Mouse (Mus musculus): ENCODE results near the gene B4galt7.
"Not testable (repeated sequence)": the region's sequence is repeated elsewhere in the genome, so short reads cannot be mapped to it uniquely, and the experiment has no call there.

Gene B4galt7

GRCm38 (mm10) chr13:55599566-55600540, at the start of gene B4galt7:
Gene B4galt7, plus strand, starts transcription at chr13:55599896.
- in situ Hi-C loops (cut with MboI): no loop called here

- in situ Hi-C loops (cut with MboI): no loop called here
Measured at GRCm38 (mm10) chr13:55555921-55556320, 43.8 kb upstream of the B4galt7 start.

- in situ Hi-C loops (cut with MboI): no loop called here
Measured at GRCm38 (mm10) chr13:55557499-55557898, 42.2 kb upstream of the B4galt7 start.

- in situ Hi-C loops (cut with MboI): no loop called here
Measured at GRCm38 (mm10) chr13:55563266-55563879, 36.3 kb upstream of the B4galt7 start.

- in situ Hi-C loops (cut with MboI): no loop called here
Measured at GRCm38 (mm10) chr13:55567001-55567400, 32.7 kb upstream of the B4galt7 start.

GRCm38 (mm10) chr13:55567949-55568348, 31.7 kb upstream of the B4galt7 start:
- in situ Hi-C loops (cut with MboI): no loop called here

GRCm38 (mm10) chr13:55568524-55568923, 31.2 kb upstream of the B4galt7 start:
- in situ Hi-C loops (cut with MboI): not testable (repeated sequence)

GRCm38 (mm10) chr13:55569726-55570285, 29.9 kb upstream of the B4galt7 start:
- in situ Hi-C loops (cut with MboI): no loop called here

GRCm38 (mm10) chr13:55570286-55570973, 29.3 kb upstream of the B4galt7 start:
- in situ Hi-C loops (cut with MboI): no loop called here

GRCm38 (mm10) chr13:55571027-55571751, 28.5 kb upstream of the B4galt7 start, which contains the start of gene Fam193b:
Gene Fam193b, minus strand, starts transcription at chr13:55571120.
- in situ Hi-C loops (cut with MboI): no loop called here

GRCm38 (mm10) chr13:55571977-55572376, 27.7 kb upstream of the B4galt7 start:
- in situ Hi-C loops (cut with MboI): no loop called here

- in situ Hi-C loops (cut with MboI): no loop called here
Measured at GRCm38 (mm10) chr13:55573432-55573831, 26.3 kb upstream of the B4galt7 start, which contains the start of gene Tmed9. Gene Tmed9, plus strand, starts transcription at chr13:55573732.

GRCm38 (mm10) chr13:55574321-55574720, 25.4 kb upstream of the B4galt7 start:
- in situ Hi-C loops (cut with MboI): no loop called here

GRCm38 (mm10) chr13:55575932-55576331, 23.8 kb upstream of the B4galt7 start:
- in situ Hi-C loops (cut with MboI): no loop called here

GRCm38 (mm10) chr13:55576872-55577271, 22.8 kb upstream of the B4galt7 start:
- in situ Hi-C loops (cut with MboI): not testable (repeated sequence)

GRCm38 (mm10) chr13:55578086-55578485, 21.6 kb upstream of the B4galt7 start:
- in situ Hi-C loops (cut with MboI): no loop called here

- in situ Hi-C loops (cut with MboI): no loop called here
Measured at GRCm38 (mm10) chr13:55591961-55592490, 7.7 kb upstream of the B4galt7 start.

- in situ Hi-C loops (cut with MboI): no loop called here
Measured at GRCm38 (mm10) chr13:55592512-55593253, 7.0 kb upstream of the B4galt7 start.

- in situ Hi-C loops (cut with MboI): no loop called here
Measured at GRCm38 (mm10) chr13:55593254-55593747, 6.4 kb upstream of the B4galt7 start.

- in situ Hi-C loops (cut with MboI): no loop called here
Measured at GRCm38 (mm10) chr13:55595375-55595774, 4.3 kb upstream of the B4galt7 start.
